In the genomic region with DNA sequence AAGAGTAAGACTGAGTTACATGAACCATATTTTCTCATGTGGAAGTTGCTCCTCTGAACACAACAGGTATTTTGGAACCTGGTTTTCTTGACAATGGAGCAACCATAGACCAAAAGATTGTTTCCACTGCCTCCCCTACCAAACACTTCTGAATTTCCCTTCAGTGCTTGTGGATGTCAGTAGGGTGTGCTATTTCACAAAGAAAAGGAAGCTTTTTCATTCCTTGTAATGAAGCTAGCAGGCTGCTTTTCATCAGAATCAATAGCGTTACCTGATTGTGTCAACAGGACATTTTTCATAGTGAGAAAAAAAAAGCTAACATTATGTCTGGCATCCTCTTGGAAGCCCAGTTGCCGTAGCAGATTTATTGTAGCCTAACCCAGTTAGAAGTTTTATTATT, we compare ENCODE assay signal across 12 mouse cellular contexts.
A peak's percentile ranks its signal among the peaks of the same experiment; 100 is the strongest.
DNase-seq lines count a peak whose midpoint lies in the region; ATAC-seq and TF ChIP-seq lines count a peak whose summit lies in the region.
"Had no signal": no experiment of that assay in that cellular context is flagged by ENCODE, and none has a peak within 500 bp of the region (broad histone marks: within the 10 kb centered on the region; RNA-seq: fewer than 3 reads in every experiment).

No protein-coding gene starts in this region.

- no peak overlapping the region for H3K9ac ChIP-seq in lung, embryonic 14.5 days
- H3K9ac ChIP-seq in heart, embryonic 11.5 days (ENCODE audit: low read depth, low read length) = no peak overlapping the region
- H3K9ac ChIP-seq: embryonic facial prominence, embryonic 15.5 days; liver, embryonic 12.5 days had no signal

- intact Hi-C loops in gastrocnemius, adult 2 months (cut with DNase I) = loop anchor here (10.0 kb wide), 3 partner anchors 230 to 370 kb away; no protein-coding TSS in a partner anchor

- DNase-seq in gastrocnemius, adult 2 months = no peak
- DNase-seq in gastrocnemius, postnatal 4 days (ENCODE audit: low spot score in 2 of 2) = no peak
- DNase-seq in lung, embryonic 14.5 days = peak; percentile 31
- DNase-seq in lung, postnatal 4 days = no peak
- peak; percentile 41 for DNase-seq in retina, embryonic 14.5 days (ENCODE audit: low spot score)
- DNase-seq in thymus, postnatal 4 days = no peak
- DNase-seq: kidney, postnatal 36 days had no signal

- TF ChIP-seq CTCF in gastrocnemius, adult 2 months (IDR thresholded peaks at IDR 0.05) = peak; percentile 59
- peak; percentile 40 for TF ChIP-seq CTCF in lung, embryonic 14.5 days (IDR thresholded peaks at IDR 0.05; ENCODE audit: low read depth)

- H3K4me3 ChIP-seq in gastrocnemius, adult 2 months = no peak overlapping the region
- no peak overlapping the region for H3K4me3 ChIP-seq in lung, embryonic 14.5 days (ENCODE audit: low read depth, low read length)
- no peak overlapping the region for H3K4me3 ChIP-seq in brown adipose tissue, adult 24 weeks (ENCODE audit: insufficient read depth, low read depth, low read length)
- H3K4me3 ChIP-seq in heart, embryonic 11.5 days (ENCODE audit: low read depth, low read length) = no peak overlapping the region
- H3K4me3 ChIP-seq: embryonic facial prominence, embryonic 15.5 days; liver, embryonic 12.5 days had no signal

- WGBS in lung, embryonic 14.5 days = 28% methylated on average over 2 of the region's 2 CpGs
- 62% methylated on average over 2 of the region's 2 CpGs for WGBS in heart, embryonic 11.5 days (ENCODE audit: insufficient replicate concordance)

- no peak overlapping the region for H3K4me2 ChIP-seq in lung, embryonic 14.5 days
- no peak overlapping the region for H3K4me2 ChIP-seq in heart, embryonic 11.5 days
- H3K4me2 ChIP-seq: embryonic facial prominence, embryonic 15.5 days; liver, embryonic 12.5 days had no signal

- peak overlapping the region; percentile 6; the same call in 1 of the 2 replicates for H3K27ac ChIP-seq in gastrocnemius, adult 2 months
- H3K27ac ChIP-seq in lung, embryonic 14.5 days (ENCODE audit: low read depth) = no peak overlapping the region
- peak overlapping the region; percentile 51; the same call in 1 of the 2 replicates for H3K27ac ChIP-seq in brown adipose tissue, adult 24 weeks (replicated peaks; ENCODE audit: low read depth, low read length)
- H3K27ac ChIP-seq in heart, embryonic 11.5 days (ENCODE audit: low read depth, low read length) = no peak overlapping the region
- H3K27ac ChIP-seq: embryonic facial prominence, embryonic 15.5 days; liver, embryonic 12.5 days; macrophage had no signal

- no peaks in the 10 kb centered on the region for H3K4me1 ChIP-seq in lung, embryonic 14.5 days (ENCODE audit: insufficient read depth)
- no peaks in the 10 kb centered on the region for H3K4me1 ChIP-seq in brown adipose tissue, adult 24 weeks (ENCODE audit: control insufficient read depth, insufficient read depth, insufficient read length, low read length)
- H3K4me1 ChIP-seq in heart, embryonic 11.5 days (ENCODE audit: control insufficient read depth, insufficient read depth, low read length) = no peaks in the 10 kb centered on the region
- H3K4me1 ChIP-seq: embryonic facial prominence, embryonic 15.5 days; liver, embryonic 12.5 days had no signal

- no peaks in the 10 kb centered on the region for H3K36me3 ChIP-seq in lung, embryonic 14.5 days (ENCODE audit: insufficient read depth)
- H3K36me3 ChIP-seq in heart, embryonic 11.5 days (ENCODE audit: control insufficient read depth, insufficient read depth, low read length) = no peaks in the 10 kb centered on the region
- H3K36me3 ChIP-seq: embryonic facial prominence, embryonic 15.5 days; liver, embryonic 12.5 days had no signal

- H3K27me3 ChIP-seq in lung, embryonic 14.5 days (ENCODE audit: insufficient read depth, low read length) = no peaks in the 10 kb centered on the region
- no peaks in the 10 kb centered on the region for H3K27me3 ChIP-seq in heart, embryonic 11.5 days (ENCODE audit: control insufficient read depth, insufficient read depth, low read length)
- H3K27me3 ChIP-seq: embryonic facial prominence, embryonic 15.5 days; liver, embryonic 12.5 days had no signal

- no peaks in the 10 kb centered on the region for H3K9me3 ChIP-seq in lung, embryonic 14.5 days (ENCODE audit: low read depth, low read length)
- H3K9me3 ChIP-seq in heart, embryonic 11.5 days (replicated peaks; ENCODE audit: control insufficient read depth, low read length) = no peaks in the 10 kb centered on the region; the same call in 1 of the 2 replicates
- H3K9me3 ChIP-seq: embryonic facial prominence, embryonic 15.5 days; liver, embryonic 12.5 days had no signal

- ATAC-seq in lung, embryonic 14.5 days (ENCODE audit: insufficient read depth) = no peak
- no peak for ATAC-seq in heart, embryonic 11.5 days (replicated peaks; ENCODE audit: insufficient number of reproducible peaks, low FRiP score, low TSS enrichment)
- ATAC-seq: liver, embryonic 12.5 days had no signal

Comparison
In these comparisons a context has a peak if more than half of its experiments do, and no peak if none do; other contexts are left out.
1. DNase-seq: peak in lung, embryonic 14.5 days (single experiment) and retina, embryonic 14.5 days (single experiment); none in gastrocnemius, adult 2 months (single experiment), gastrocnemius, postnatal 4 days (0 of 2), lung, postnatal 4 days (0 of 2) and thymus, postnatal 4 days (single experiment).
2. H3K27ac ChIP-seq: peak in gastrocnemius, adult 2 months (single experiment) and brown adipose tissue, adult 24 weeks (single experiment); none in lung, embryonic 14.5 days (single experiment) and heart, embryonic 11.5 days (single experiment).